Mouse (Mus musculus) liver, postnatal 0 days (tissue): ENCODE data around the gene Hdhd3.

Experiments used
- CTCF ChIP-seq: sonication (generic); IDR thresholded peaks from 2 replicates; pipeline ENCODE4 v1.5.1; 2016; ENCODE audit warnings: antibody characterized with exemption, low read depth
- EP300 ChIP-seq: IDR thresholded peaks from 2 replicates; pipeline ENCODE4 v1.6.1; 2016; ENCODE audit warnings: antibody characterized with exemption, low read depth, mild to moderate bottlenecking

GRCm38 (mm10) chr4:62505991-62506390, 2.7 kb upstream of the Hdhd3 start:
- TF ChIP-seq CTCF (no peak), EP300 (no peak)
